Mouse (Mus musculus) liver, postnatal 0 days (tissue): ENCODE measurements at regions not wholly inside any gene's neighbourhood (a gene's known extent, or its start where the extent isn't known, plus 50 kb on each side); places are given as distances from the start of the nearest gene placed in this dataset.

ENCODE experiments used
- CTCF ChIP-seq: sonication (generic); IDR thresholded peaks from 2 replicates; pipeline ENCODE4 v1.5.1; 2016; ENCODE audit warnings: antibody characterized with exemption, low read depth
- EP300 ChIP-seq: IDR thresholded peaks from 2 replicates; pipeline ENCODE4 v1.6.1; 2016; ENCODE audit warnings: antibody characterized with exemption, low read depth, mild to moderate bottlenecking

DNA sequence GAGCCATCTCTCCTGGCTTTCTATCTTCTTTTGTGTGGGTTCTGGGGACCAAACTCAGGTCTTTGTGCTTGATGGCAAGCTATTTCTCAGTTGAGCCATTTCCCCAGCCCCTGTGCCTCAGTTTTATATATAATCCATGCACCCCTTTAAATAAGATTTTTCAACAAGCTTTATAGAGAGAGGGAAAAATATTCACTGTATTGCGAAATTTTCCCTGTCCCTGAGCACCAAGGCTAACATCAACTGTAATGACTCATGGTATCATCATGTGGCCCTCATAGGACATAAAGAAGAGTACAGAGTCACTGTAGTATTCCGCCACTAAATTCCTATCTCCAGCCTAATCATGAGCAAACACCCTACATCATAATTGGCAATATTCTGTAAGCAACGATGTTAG is 142.4 kb upstream of the Dock1 start:
- TF ChIP-seq CTCF (no peak), EP300 (no peak)
